Mouse (Mus musculus): ENCODE measurements around the gene Olfr612. TPM values are rescaled to one million over a fixed set of nuclear protein-coding genes. Genes with fewer than 3 reads are reported as not detected.
"Not testable (repeated sequence)": the region's sequence is repeated elsewhere in the genome, so short reads cannot be mapped to it uniquely, and the experiment has no call there.

The Olfr612 gene
- polyA plus RNA-seq (2012), result not detected in 2 replicates

DNA sequence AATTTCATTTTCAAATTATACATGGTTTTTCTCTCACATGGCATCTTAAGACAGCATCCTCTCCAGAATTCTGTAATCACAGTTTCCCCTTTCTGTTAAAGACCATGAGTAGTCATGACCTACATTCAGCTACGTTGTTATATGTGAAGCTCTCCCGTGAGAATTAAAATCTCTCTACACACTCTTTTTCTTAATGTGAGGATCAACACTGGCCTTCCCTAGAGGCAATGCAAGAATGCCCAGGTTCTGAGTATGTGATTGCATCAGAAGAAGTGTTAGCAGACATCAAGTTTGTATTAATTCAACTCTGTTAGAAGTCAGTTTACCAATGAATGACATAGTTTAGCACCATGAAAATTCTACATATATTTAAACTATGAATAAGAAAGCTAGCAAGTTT, at the start of gene Olfr612:
Olfr612 (minus strand) TSS at position 101 of the 400 bp plus-strand sequence.
- H3K9me3 ChIP-seq (ENCODE audit: control insufficient read depth, low read length); H3K27me3 ChIP-seq (ENCODE audit: control insufficient read depth); H3K36me3 ChIP-seq (ENCODE audit: control insufficient read depth); H3K4me1 ChIP-seq (ENCODE audit: control insufficient read depth); H3K4me3 ChIP-seq (replicated peaks): not testable (repeated sequence)

GRCm38 (mm10) chr7:103589803-103590202, 47.3 kb upstream of the Olfr612 start, which contains the start of gene Olfr618:
Olfr618 (plus strand) TSS chr7:103590103.
- Histone ChIP-seq H3K27me3 (ENCODE audit: control insufficient read depth) (no peaks in the 10 kb centered on the region), H3K9me3 (ENCODE audit: control insufficient read depth, low read length) (no peaks in the 10 kb centered on the region)
- TF ChIP-seq TAL1 (IDR thresholded peaks at IDR 0.05; ENCODE audit: low read length) (no peak), GATA1 (IDR thresholded peaks at IDR 0.05; ENCODE audit: low read length) (no peak)

DNA sequence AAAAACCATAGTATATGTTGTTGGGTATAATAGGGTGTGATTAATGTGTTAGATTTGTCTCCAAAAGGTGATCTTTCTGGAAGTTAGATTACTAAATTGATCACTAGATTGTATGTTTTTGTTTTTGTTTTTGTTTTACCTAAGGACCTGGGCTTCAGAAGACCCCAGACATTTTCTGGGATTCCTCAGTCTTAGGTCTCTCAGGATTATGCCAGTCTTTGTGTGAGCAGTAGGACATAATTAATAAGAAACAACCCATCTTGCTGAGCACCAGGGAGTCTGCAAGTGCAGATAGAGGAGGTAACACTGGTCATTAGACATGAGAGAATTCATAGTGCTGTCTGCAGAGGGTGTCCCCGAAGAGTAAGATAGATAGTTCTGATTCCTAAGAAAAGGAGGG, 30.2 kb upstream of the Olfr612 start, which contains the start of gene Olfr617:
Olfr617 (plus strand) TSS at position 301 of the 400 bp plus-strand sequence.
- H3K27me3 ChIP-seq (ENCODE audit: control insufficient read depth), result no peaks in the 10 kb centered on the region
- H3K36me3 ChIP-seq (ENCODE audit: control insufficient read depth), result no peaks in the 10 kb centered on the region
- H3K4me3 ChIP-seq (replicated peaks), result no peak within 1 kb of the TSS
- TF ChIP-seq GATA1 (IDR thresholded peaks at IDR 0.05; ENCODE audit: low read length) (no peak), TAL1 (IDR thresholded peaks at IDR 0.05; ENCODE audit: low read length) (no peak)
- H3K9me3 ChIP-seq (ENCODE audit: control insufficient read depth, low read length), result no peaks in the 10 kb centered on the region
- H3K4me1 ChIP-seq (ENCODE audit: control insufficient read depth), result no peaks in the 10 kb centered on the region

More at GRCm38 (mm10) chr7:103589803-103590202, 47.3 kb upstream of the Olfr612 start, which contains the start of gene Olfr618:
- Histone ChIP-seq H3K4me3 (replicated peaks) (no peak within 1 kb of the TSS), H3K4me1 (ENCODE audit: control insufficient read depth) (no peaks in the 10 kb centered on the region), H3K36me3 (ENCODE audit: control insufficient read depth) (no peaks in the 10 kb centered on the region)

GRCm38 (mm10) chr7:103569043-103569442, 26.5 kb upstream of the Olfr612 start, which contains the start of gene Olfr616:
Olfr616 (minus strand) TSS chr7:103569143.
- Histone ChIP-seq H3K36me3 (ENCODE audit: control insufficient read depth) (no peaks in the 10 kb centered on the region), H3K9me3 (ENCODE audit: control insufficient read depth, low read length) (no peaks in the 10 kb centered on the region), H3K4me3 (replicated peaks) (no peak within 1 kb of the TSS), H3K4me1 (ENCODE audit: control insufficient read depth) (no peaks in the 10 kb centered on the region), H3K27me3 (ENCODE audit: control insufficient read depth) (no peaks in the 10 kb centered on the region)
- TF ChIP-seq TAL1 (IDR thresholded peaks at IDR 0.05; ENCODE audit: low read length) (no peak), GATA1 (IDR thresholded peaks at IDR 0.05; ENCODE audit: low read length) (no peak)

GRCm38 (mm10) chr7:103555779-103556178, 13.3 kb upstream of the Olfr612 start, which contains the start of gene Olfr615:
Olfr615 (plus strand) TSS chr7:103556079.
- H3K4me1 ChIP-seq (ENCODE audit: control insufficient read depth), result no peaks in the 10 kb centered on the region
- H3K27me3 ChIP-seq (ENCODE audit: control insufficient read depth), result no peaks in the 10 kb centered on the region
- no peak within 1 kb of the TSS for H3K4me3 ChIP-seq (replicated peaks)
- TF ChIP-seq GATA1 (IDR thresholded peaks at IDR 0.05; ENCODE audit: low read length) (no peak), TAL1 (IDR thresholded peaks at IDR 0.05; ENCODE audit: low read length) (no peak)
- no peaks in the 10 kb centered on the region for H3K9me3 ChIP-seq (ENCODE audit: control insufficient read depth, low read length)
- H3K36me3 ChIP-seq (ENCODE audit: control insufficient read depth), result no peaks in the 10 kb centered on the region

DNA sequence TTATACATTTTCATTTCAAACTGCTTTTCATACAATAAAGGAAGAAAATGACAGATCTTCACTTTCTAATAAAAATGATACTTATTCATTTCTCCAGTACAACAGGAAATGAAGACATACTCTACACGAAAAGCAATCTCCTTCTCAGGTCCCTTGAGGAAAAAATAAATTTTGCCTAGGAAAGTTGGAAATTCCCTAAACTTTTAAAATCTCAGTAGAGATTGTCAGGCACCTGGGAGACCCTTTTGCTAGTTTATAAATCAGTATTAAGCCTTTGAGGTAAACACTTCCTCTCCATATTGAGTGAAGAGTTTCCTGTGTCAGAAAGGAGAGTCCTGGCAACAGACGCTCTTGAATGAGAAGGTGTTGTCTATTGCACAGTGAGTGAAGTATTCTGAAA, 5.3 kb upstream of the Olfr612 start, which contains the start of gene Olfr613:
Olfr613 (plus strand) TSS at position 301 of the 400 bp plus-strand sequence.
- Histone ChIP-seq H3K4me1 (ENCODE audit: control insufficient read depth) (no peaks in the 10 kb centered on the region), H3K4me3 (replicated peaks) (no peak within 1 kb of the TSS), H3K36me3 (ENCODE audit: control insufficient read depth) (no peaks in the 10 kb centered on the region), H3K9me3 (ENCODE audit: control insufficient read depth, low read length) (no peaks in the 10 kb centered on the region), H3K27me3 (ENCODE audit: control insufficient read depth) (no peaks in the 10 kb centered on the region)
- TF ChIP-seq TAL1 (IDR thresholded peaks at IDR 0.05; ENCODE audit: low read length) (no peak), GATA1 (IDR thresholded peaks at IDR 0.05; ENCODE audit: low read length) (no peak)

DNA sequence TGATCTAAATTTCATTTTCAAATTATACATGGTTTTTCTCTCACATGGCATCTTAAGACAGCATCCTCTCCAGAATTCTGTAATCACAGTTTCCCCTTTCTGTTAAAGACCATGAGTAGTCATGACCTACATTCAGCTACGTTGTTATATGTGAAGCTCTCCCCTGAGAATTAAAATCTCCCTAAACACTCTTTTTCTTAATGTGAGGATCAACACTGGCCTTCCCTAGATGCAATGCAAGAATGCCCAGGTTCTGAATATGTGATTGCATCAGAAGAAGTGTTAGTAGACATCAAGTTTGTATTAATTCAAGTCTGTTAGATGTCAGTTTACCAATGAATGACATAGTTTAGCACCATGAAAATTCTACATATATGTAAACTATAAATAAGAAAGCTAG, 21.8 kb downstream of the Olfr612 start, which contains the start of gene Olfr611:
Olfr611 (minus strand) TSS at position 101 of the 400 bp plus-strand sequence.
- H3K9me3 ChIP-seq (ENCODE audit: control insufficient read depth, low read length), result not testable (repeated sequence)

DNA sequence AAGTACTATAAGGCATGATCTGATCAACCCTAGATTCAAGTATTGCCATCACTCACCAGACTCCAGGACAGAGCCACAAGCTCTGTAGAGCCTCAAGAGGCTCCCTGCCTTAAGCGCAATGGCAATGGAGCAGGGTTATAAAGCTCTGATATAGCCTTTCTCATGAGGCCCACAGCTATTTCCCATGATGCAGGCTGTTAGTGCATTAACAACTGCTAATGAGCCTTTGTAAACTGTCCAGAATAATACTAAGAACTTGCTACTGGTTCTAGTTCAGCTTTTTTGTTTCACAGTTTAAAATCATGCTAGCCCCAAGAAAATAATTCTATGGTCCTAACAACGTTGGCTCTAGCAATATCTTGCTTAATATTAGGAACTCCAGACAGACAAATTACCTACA, 30.5 kb downstream of the Olfr612 start, which contains the start of gene Olfr610:
Olfr610 (minus strand) TSS at position 101 of the 400 bp plus-strand sequence.
- no peaks in the 10 kb centered on the region for H3K36me3 ChIP-seq (ENCODE audit: control insufficient read depth)
- no peaks in the 10 kb centered on the region for H3K4me1 ChIP-seq (ENCODE audit: control insufficient read depth)

More for the DNA sequence above, 21.8 kb downstream of the Olfr612 start, which contains the start of gene Olfr611:
- not testable (repeated sequence) for H3K36me3 ChIP-seq (ENCODE audit: control insufficient read depth); H3K27me3 ChIP-seq (ENCODE audit: control insufficient read depth); H3K4me1 ChIP-seq (ENCODE audit: control insufficient read depth); H3K4me3 ChIP-seq (replicated peaks)

DNA sequence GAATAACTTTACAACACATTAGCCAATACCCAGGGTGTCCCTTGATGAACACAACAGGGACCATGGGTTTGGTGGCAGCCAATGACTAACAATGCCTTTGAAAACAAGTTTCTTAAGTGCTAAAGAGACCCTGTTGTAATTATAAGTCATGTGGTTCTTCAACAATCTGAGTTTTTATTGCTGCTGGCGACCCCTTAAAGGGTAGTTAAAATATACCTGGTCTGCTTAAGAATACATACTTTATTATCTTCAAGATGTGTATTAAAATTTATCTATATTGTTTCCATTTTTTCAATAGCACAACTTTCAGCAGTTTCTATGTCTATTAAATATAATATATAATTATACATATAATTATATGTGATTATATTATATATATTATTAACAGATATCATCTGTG, 44.6 kb downstream of the Olfr612 start, which contains the start of gene Olfr609:
Olfr609 (minus strand) TSS at position 101 of the 400 bp plus-strand sequence.
- Histone ChIP-seq H3K4me1 (ENCODE audit: control insufficient read depth) (no peaks in the 10 kb centered on the region), H3K9me3 (ENCODE audit: control insufficient read depth, low read length) (no peaks in the 10 kb centered on the region), H3K27me3 (ENCODE audit: control insufficient read depth) (no peaks in the 10 kb centered on the region), H3K4me3 (replicated peaks) (no peak within 1 kb of the TSS), H3K36me3 (ENCODE audit: control insufficient read depth) (no peaks in the 10 kb centered on the region)
- TF ChIP-seq GATA1 (IDR thresholded peaks at IDR 0.05; ENCODE audit: low read length) (no peak), TAL1 (IDR thresholded peaks at IDR 0.05; ENCODE audit: low read length) (no peak)

More for the DNA sequence above, 30.5 kb downstream of the Olfr612 start, which contains the start of gene Olfr610:
- no peak within 1 kb of the TSS for H3K4me3 ChIP-seq (replicated peaks)
- TF ChIP-seq GATA1 (IDR thresholded peaks at IDR 0.05; ENCODE audit: low read length) (no peak), TAL1 (IDR thresholded peaks at IDR 0.05; ENCODE audit: low read length) (no peak)
- H3K9me3 ChIP-seq (ENCODE audit: control insufficient read depth, low read length), result no peaks in the 10 kb centered on the region
- no peaks in the 10 kb centered on the region for H3K27me3 ChIP-seq (ENCODE audit: control insufficient read depth)

Other genes with a start within 250 kb of the Olfr612 start
- not detected in 2 replicates for gene Olfr596, start 237.1 kb downstream of the Olfr612 start, polyA plus RNA-seq (2012)
- gene Olfr597, start 226.4 kb downstream of the Olfr612 start, polyA plus RNA-seq (2012), result not detected in 2 replicates
- 0.04 TPM in 1 of 2 replicates, not detected in the other for gene Olfr598, start 219.1 kb downstream of the Olfr612 start, polyA plus RNA-seq (2012)
- not detected in 2 replicates for gene Olfr599, start 206.8 kb downstream of the Olfr612 start, polyA plus RNA-seq (2012)
- not detected in 2 replicates for gene Olfr600, start 193.0 kb downstream of the Olfr612 start, polyA plus RNA-seq (2012)
- not detected in 2 replicates for gene Olfr601, start 180.1 kb downstream of the Olfr612 start, polyA plus RNA-seq (2012)
- gene Olfr603, start 156.5 kb downstream of the Olfr612 start, polyA plus RNA-seq (2012), result not detected in 2 replicates
- gene Usp17lc, start 127.6 kb downstream of the Olfr612 start, polyA plus RNA-seq (2012), result not detected in 2 replicates
- gene Olfr605, start 97.3 kb downstream of the Olfr612 start, polyA plus RNA-seq (2012), result not detected in 2 replicates
- not detected in 2 replicates for gene Olfr606, start 93.7 kb downstream of the Olfr612 start, polyA plus RNA-seq (2012)
- gene Olfr607, start 78.6 kb downstream of the Olfr612 start, polyA plus RNA-seq (2012), result not detected in 2 replicates
- not detected in 2 replicates for gene Olfr608, start 72.8 kb downstream of the Olfr612 start, polyA plus RNA-seq (2012)
- gene Olfr609, start 44.7 kb downstream of the Olfr612 start, polyA plus RNA-seq (2012), result not detected in 2 replicates
- not detected in 2 replicates for gene Olfr610, start 30.6 kb downstream of the Olfr612 start, polyA plus RNA-seq (2012)
- gene Olfr611, start 21.9 kb downstream of the Olfr612 start, polyA plus RNA-seq (2012), result not detected in 2 replicates
- gene Olfr613, start 5.4 kb upstream of the Olfr612 start, polyA plus RNA-seq (2012), result not detected in 2 replicates
- gene Olfr615, start 13.4 kb upstream of the Olfr612 start, polyA plus RNA-seq (2012), result not detected in 2 replicates
- not detected in 2 replicates for gene Olfr616, start 26.4 kb upstream of the Olfr612 start, polyA plus RNA-seq (2012)
- gene Olfr617, start 30.3 kb upstream of the Olfr612 start, polyA plus RNA-seq (2012), result not detected in 2 replicates
- gene Olfr618, start 47.4 kb upstream of the Olfr612 start, polyA plus RNA-seq (2012), result not detected in 2 replicates
- not detected in 2 replicates for gene Olfr619, start 57.9 kb upstream of the Olfr612 start, polyA plus RNA-seq (2012)
- not detected in 2 replicates for gene Olfr620, start 69.8 kb upstream of the Olfr612 start, polyA plus RNA-seq (2012)
- not detected in 2 replicates for gene Olfr622, start 100.0 kb upstream of the Olfr612 start, polyA plus RNA-seq (2012)
- gene Olfr623, start 121.0 kb upstream of the Olfr612 start, polyA plus RNA-seq (2012), result not detected in 2 replicates
- not detected in 2 replicates for gene Olfr624, start 128.5 kb upstream of the Olfr612 start, polyA plus RNA-seq (2012)
- not detected in 2 replicates for gene Olfr625-ps1, start 140.0 kb upstream of the Olfr612 start, polyA plus RNA-seq (2012)
- gene Olfr243, start 172.0 kb upstream of the Olfr612 start, polyA plus RNA-seq (2012), result not detected in 2 replicates
- not detected in 2 replicates for gene Olfr628, start 187.7 kb upstream of the Olfr612 start, polyA plus RNA-seq (2012)
- gene Olfr629, start 202.2 kb upstream of the Olfr612 start, polyA plus RNA-seq (2012), result not detected in 2 replicates
- not detected in 2 replicates for gene Olfr630, start 214.6 kb upstream of the Olfr612 start, polyA plus RNA-seq (2012)
- not detected in 2 replicates for gene Olfr69, start 228.9 kb upstream of the Olfr612 start, polyA plus RNA-seq (2012)
- gene Olfr68, start 237.0 kb upstream of the Olfr612 start, polyA plus RNA-seq (2012), result 0.02 TPM in 1 of 2 replicates, not detected in the other
- gene Olfr67, start 249.1 kb upstream of the Olfr612 start, polyA plus RNA-seq (2012), result not detected in 2 replicates